Mouse (Mus musculus) midbrain, embryonic 16.5 days (tissue): ENCODE results near the gene Dntt. TPM values are rescaled to one million over a fixed set of nuclear protein-coding genes. Genes with fewer than 3 reads are reported as not detected.

Experiments used
- ATAC-seq: fragments of 200-750 bp; cut with Nextera tagmentation; 2 replicates; pipeline ENCODE4 v1.8.0; 2017; ENCODE audit warnings: moderate TSS enrichment
- H3K27ac ChIP-seq: fragments of 300-500 bp; sonication (generic); 2 replicates; pipeline ENCODE4 v1.5.1; 2014; ENCODE audit warnings: mild to moderate bottlenecking, low read length, mixed read lengths
- H3K27me3 ChIP-seq: fragments of 300-500 bp; sonication (generic); 2 replicates; pipeline ENCODE4 v1.6.1; 2014; ENCODE audit warnings: low read depth, low read length, mixed read lengths; ENCODE audit not compliant: control insufficient read depth, insufficient read depth
- H3K36me3 ChIP-seq: fragments of 300-500 bp; sonication (generic); 2 replicates; pipeline ENCODE4 v1.6.1; 2014; ENCODE audit warnings: mild to moderate bottlenecking, low read length, moderate library complexity, mixed read lengths; ENCODE audit not compliant: control insufficient read depth, insufficient read depth
- H3K4me1 ChIP-seq: fragments of 300-500 bp; sonication (generic); 2 replicates; pipeline ENCODE4 v1.6.1; 2014; ENCODE audit warnings: mild to moderate bottlenecking, low read length, mixed read lengths; ENCODE audit not compliant: control insufficient read depth, insufficient read depth
- H3K4me2 ChIP-seq: fragments of 300-500 bp; sonication (generic); 2 replicates; pipeline ENCODE4 v1.6.1; 2014; ENCODE audit warnings: mild to moderate bottlenecking, low read length, mixed read lengths
- H3K4me3 ChIP-seq: fragments of 300-500 bp; sonication (generic); 2 replicates; pipeline ENCODE4 v1.5.1; 2014; ENCODE audit warnings: low read depth, mild to moderate bottlenecking, low read length, moderate library complexity, mixed read lengths
- H3K9ac ChIP-seq: fragments of 300-500 bp; sonication (generic); 2 replicates; pipeline ENCODE4 v1.6.1; 2014; ENCODE audit warnings: low read depth, low read length, mixed read lengths
- H3K9me3 ChIP-seq: fragments of 300-500 bp; sonication (generic); replicated peaks from 2 replicates; pipeline ENCODE4 v1.6.1; 2014; ENCODE audit warnings: mild to moderate bottlenecking, low read length, mixed read lengths; ENCODE audit not compliant: control insufficient read depth, poor library complexity, severe bottlenecking
- WGBS: fragments of 180-500 bp; shearing (Covaris S2); extraction: QIAGEN DNeasy Blood & Tissue Kit; methylation state at CpG from one replicate; pipeline ENCODE4 v1.1.7; 2014; 5-methylcytosine and 5-hydroxymethylcytosine counted together
- polyA plus RNA-seq: library from polyadenylated mRNA; unstranded; fragments of >200 nt; fragmentation: Nextera tagmentation; extraction: Ambion mirVana; gene quantifications from 2 replicates; pipeline ENCODE4 v1.2.1, GENCODE M21; 2015

Dntt gene
- polyA plus RNA-seq, 1 experiment from 2014 or later, result 0.21 TPM

DNA sequence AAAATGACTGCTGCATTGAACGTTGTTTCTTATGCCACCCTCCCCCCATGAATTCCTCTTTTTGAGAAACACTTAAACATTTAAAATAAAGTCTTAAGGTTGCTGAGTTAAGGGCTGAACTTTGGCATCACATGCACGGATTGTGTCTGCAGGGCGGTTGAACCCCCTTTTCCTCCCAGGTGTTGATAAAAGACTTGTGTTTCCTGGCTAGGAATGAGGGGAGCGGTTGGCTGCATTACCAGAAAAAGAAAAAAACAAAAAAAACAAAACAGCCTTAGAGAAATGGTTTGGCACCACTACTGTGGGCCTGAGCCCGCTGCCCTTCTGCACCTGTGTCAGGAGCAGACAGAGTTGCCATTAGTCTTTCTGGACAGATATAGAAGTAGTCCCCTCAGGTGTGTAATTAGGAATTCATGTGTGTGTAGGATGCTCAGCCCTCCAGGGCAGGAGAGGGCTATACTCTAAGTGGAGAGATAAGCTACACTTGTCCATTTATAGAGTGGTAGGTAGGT lies 9.9 kb upstream of the Dntt start:
- H3K27ac ChIP-seq, result no peak overlapping the region
- H3K9me3 ChIP-seq, result no peaks in the 10 kb centered on the region
- no peak overlapping the region for H3K4me3 ChIP-seq
- no peak for ATAC-seq
- H3K4me2 ChIP-seq, result no peak overlapping the region
- no peaks in the 10 kb centered on the region for H3K36me3 ChIP-seq
- WGBS, result 88% methylated on average over 5 of the region's 5 CpGs
- no peaks in the 10 kb centered on the region; the same call in 1 of the 2 replicates for H3K27me3 ChIP-seq
- no peak overlapping the region for H3K9ac ChIP-seq
- peaks cover 3% of the 10 kb centered on the region; the same call in 1 of the 2 replicates for H3K4me1 ChIP-seq

GRCm38 (mm10) chr19:41020537-41020936 lies 8.5 kb upstream of the Dntt start:
- Histone ChIP-seq H3K4me3 (no peak overlapping the region), H3K36me3 (no peaks in the 10 kb centered on the region), H3K9ac (no peak overlapping the region), H3K9me3 (no peaks in the 10 kb centered on the region), H3K4me2 (no peak overlapping the region), H3K4me1 (peaks cover 3% of the 10 kb centered on the region; the same call in 1 of the 2 replicates), H3K27ac (no peak overlapping the region), H3K27me3 (no peaks in the 10 kb centered on the region; the same call in 1 of the 2 replicates)
- 74% methylated on average over 3 of the region's 3 CpGs for WGBS
- no peak for ATAC-seq

- Histone ChIP-seq H3K4me1 (no peaks in the 10 kb centered on the region), H3K27ac (no peak overlapping the region), H3K36me3 (no peaks in the 10 kb centered on the region), H3K4me3 (no peak overlapping the region), H3K9ac (no peak overlapping the region), H3K4me2 (no peak overlapping the region), H3K27me3 (no peaks in the 10 kb centered on the region), H3K9me3 (no peaks in the 10 kb centered on the region)
- WGBS, result 73% methylated on average over 4 of the region's 4 CpGs
- no peak for ATAC-seq
These were observed 6.8 kb upstream of the Dntt start for GRCm38 (mm10) chr19:41022244-41022643.

DNA sequence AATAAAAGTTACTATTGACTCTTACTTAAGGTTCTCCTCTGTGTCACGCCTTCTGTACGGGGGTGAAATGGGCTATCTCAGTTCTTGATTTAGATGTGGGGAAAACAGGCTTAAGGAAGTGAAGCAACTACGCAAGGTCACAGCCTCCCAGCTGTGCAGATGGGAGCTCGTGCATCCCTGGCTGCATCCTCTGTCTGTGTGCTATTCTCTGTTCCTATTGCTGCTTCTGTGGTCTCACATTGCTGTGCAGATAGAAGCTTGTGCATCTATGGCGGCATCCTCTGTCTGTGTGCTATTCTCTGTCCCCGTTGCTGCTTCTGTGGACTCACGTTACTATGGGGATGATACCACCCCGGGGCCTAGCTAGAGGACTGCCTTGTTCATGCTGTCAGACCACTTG lies 2.5 kb upstream of the Dntt start:
- Histone ChIP-seq H3K9ac (no peak overlapping the region), H3K27me3 (no peaks in the 10 kb centered on the region), H3K36me3 (no peaks in the 10 kb centered on the region), H3K9me3 (no peaks in the 10 kb centered on the region), H3K4me2 (no peak overlapping the region), H3K27ac (no peak overlapping the region), H3K4me3 (no peak overlapping the region), H3K4me1 (no peaks in the 10 kb centered on the region)
- 83% methylated on average over 8 of the region's 8 CpGs for WGBS
- no peak for ATAC-seq

- Histone ChIP-seq H3K36me3 (no peaks in the 10 kb centered on the region), H3K4me1 (no peaks in the 10 kb centered on the region), H3K27ac (no peak overlapping the region), H3K9ac (no peak overlapping the region), H3K4me3 (no peak overlapping the region), H3K9me3 (no peaks in the 10 kb centered on the region), H3K27me3 (no peaks in the 10 kb centered on the region), H3K4me2 (no peak overlapping the region)
- no peak for ATAC-seq
- WGBS, result 92% methylated on average over 5 of the region's 5 CpGs
These were observed 2.1 kb upstream of the Dntt start for GRCm38 (mm10) chr19:41027024-41027423.

DNA sequence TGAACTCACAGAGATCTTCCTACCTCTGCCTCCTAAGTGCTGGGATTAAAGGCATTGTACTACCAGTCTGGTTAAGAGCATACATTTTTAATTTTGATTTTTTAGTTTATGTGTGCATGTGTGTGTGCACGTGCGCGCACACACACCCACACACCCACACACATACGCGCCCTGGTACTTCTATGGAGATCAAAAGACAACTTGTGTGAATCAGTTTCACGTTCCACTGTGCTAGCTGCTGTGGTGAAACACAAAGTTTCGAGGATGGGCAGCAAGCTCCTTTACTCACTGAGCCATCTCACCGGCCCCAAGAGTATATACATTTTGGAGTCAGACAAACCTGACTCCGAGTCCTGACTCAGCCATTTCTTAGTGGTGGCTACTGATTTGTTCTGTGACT lies 1.5 kb upstream of the Dntt start:
- H3K27me3 ChIP-seq, result no peaks in the 10 kb centered on the region
- no peak overlapping the region for H3K9ac ChIP-seq
- no peaks in the 10 kb centered on the region for H3K9me3 ChIP-seq
- no peak for ATAC-seq
- no peak overlapping the region for H3K4me2 ChIP-seq
- H3K4me1 ChIP-seq, result no peaks in the 10 kb centered on the region
- H3K27ac ChIP-seq, result no peak overlapping the region
- H3K36me3 ChIP-seq, result no peaks in the 10 kb centered on the region
- 95% methylated on average over 9 of the region's 9 CpGs for WGBS
- no peak overlapping the region for H3K4me3 ChIP-seq

DNA sequence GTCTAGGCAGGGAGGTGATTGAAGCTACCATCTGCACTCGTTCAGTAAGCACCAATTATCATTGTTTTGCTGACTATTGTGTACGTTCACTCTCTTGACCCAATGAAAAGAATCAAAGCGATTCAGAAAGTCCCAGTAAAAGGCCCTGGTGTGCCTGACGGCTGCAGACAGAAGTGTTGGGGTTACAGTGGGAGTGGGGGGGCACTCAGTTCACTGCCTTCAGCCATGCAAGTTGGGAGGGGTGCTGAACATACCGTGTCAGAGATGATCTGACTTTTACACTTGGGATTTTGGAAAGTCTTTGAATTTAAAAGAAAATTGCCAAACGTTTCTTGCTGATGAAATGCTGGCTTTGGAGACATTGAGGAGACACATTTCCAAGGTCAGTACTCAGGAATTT lies 1.1 kb downstream of the Dntt start:
- Histone ChIP-seq H3K4me3 (no peak overlapping the region), H3K4me1 (no peaks in the 10 kb centered on the region), H3K4me2 (no peak overlapping the region), H3K27me3 (no peaks in the 10 kb centered on the region), H3K9ac (no peak overlapping the region), H3K36me3 (no peaks in the 10 kb centered on the region), H3K9me3 (no peaks in the 10 kb centered on the region), H3K27ac (no peak overlapping the region)
- 46% methylated on average over 6 of the region's 6 CpGs for WGBS
- ATAC-seq, result no peak

DNA sequence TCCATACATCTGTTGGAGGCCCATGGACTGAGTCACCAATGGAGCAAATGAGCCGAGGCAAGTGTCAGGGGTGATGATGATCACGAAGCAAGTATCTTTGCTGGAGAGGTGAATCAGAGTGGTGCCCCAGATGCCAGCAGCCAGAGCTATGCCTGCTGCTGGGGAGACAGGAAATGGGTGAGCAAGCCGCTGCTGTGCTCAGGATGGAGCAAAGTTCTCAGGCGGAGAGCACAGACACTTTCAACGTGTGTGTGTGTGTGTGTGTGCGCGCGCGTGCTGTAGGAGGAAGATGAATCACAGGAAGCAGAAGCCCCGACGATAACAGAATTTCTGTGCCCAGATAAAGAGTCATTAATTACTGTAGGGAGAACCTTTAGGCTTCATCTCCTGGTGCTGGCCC lies 1.9 kb downstream of the Dntt start:
- 88% methylated on average over 11 of the region's 11 CpGs for WGBS
- H3K27me3 ChIP-seq, result no peaks in the 10 kb centered on the region
- ATAC-seq, result no peak

GRCm38 (mm10) chr19:41031869-41032268 lies 2.8 kb downstream of the Dntt start:
- no peaks in the 10 kb centered on the region for H3K27me3 ChIP-seq
- no peaks in the 10 kb centered on the region for H3K36me3 ChIP-seq
- H3K4me2 ChIP-seq, result no peak overlapping the region
- no peak for ATAC-seq
- H3K27ac ChIP-seq, result no peak overlapping the region
- no peak overlapping the region for H3K4me3 ChIP-seq
- no peak overlapping the region for H3K9ac ChIP-seq
- no peaks in the 10 kb centered on the region for H3K9me3 ChIP-seq
- 88% methylated on average over 6 of the region's 6 CpGs for WGBS
- no peaks in the 10 kb centered on the region for H3K4me1 ChIP-seq

More for the DNA sequence above, 1.9 kb downstream of the Dntt start:
- Histone ChIP-seq H3K9me3 (no peaks in the 10 kb centered on the region), H3K27ac (no peak overlapping the region), H3K4me1 (no peaks in the 10 kb centered on the region), H3K9ac (no peak overlapping the region), H3K4me3 (no peak overlapping the region), H3K4me2 (no peak overlapping the region), H3K36me3 (no peaks in the 10 kb centered on the region)
